ENCODE assay signal across 18 mouse cellular contexts in the genomic region with DNA sequence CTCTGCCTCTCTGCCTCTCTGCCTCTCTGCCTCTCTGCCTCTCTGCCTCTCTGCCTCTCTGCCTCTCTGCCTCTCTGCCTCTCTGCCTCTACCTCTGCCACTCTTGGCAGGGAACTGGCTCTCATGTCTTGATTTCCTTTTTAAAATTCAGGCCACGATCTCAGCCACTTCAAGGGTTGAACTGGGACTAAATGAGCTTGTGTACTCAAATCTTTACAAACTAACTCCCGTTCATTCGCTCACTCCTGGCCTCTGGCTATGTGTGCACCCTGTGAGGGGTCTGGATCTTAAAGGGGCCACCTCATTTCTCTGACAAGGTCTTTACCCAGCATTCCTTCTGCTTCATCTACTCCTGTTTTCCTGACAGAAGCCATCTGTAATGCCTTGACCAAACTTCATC. TPM values are rescaled to one million over a fixed set of nuclear protein-coding genes. Genes with fewer than 3 reads are reported as not detected.
DNase-seq lines count a peak whose midpoint lies in the region; ATAC-seq and TF ChIP-seq lines count a peak whose summit lies in the region.
"Had no signal": no experiment of that assay in that cellular context is flagged by ENCODE, and none has a peak within 500 bp of the region (broad histone marks: within the 10 kb centered on the region; RNA-seq: fewer than 3 reads in every experiment).

No protein-coding gene starts in this region.

- H3K9me3 ChIP-seq in forebrain, postnatal 0 days (ENCODE audit: low read length) = no peaks in the 10 kb centered on the region
- H3K9me3 ChIP-seq in midbrain, embryonic 14.5 days (ENCODE audit: control insufficient read depth, low read length) = no peaks in the 10 kb centered on the region
- H3K9me3 ChIP-seq: embryonic facial prominence, embryonic 12.5 days; heart, embryonic 12.5 days; liver, embryonic 12.5 days had no signal

- TF ChIP-seq CTCF in kidney, adult 2 months (conservative IDR thresholded peaks at IDR 0.05; ENCODE audit: insufficient read depth, insufficient read length, low read depth, low read length) = no peak
- no peak for TF ChIP-seq CTCF in brain, embryonic 14.5 days (IDR thresholded peaks at IDR 0.05; ENCODE audit: borderline replicate concordance, extremely low read depth, insufficient read depth, insufficient read length)
- TF ChIP-seq CTCF in forebrain, postnatal 0 days (IDR thresholded peaks at IDR 0.05; ENCODE audit: low read depth) = no peak

- H3K27ac ChIP-seq in kidney, adult 2 months (ENCODE audit: insufficient read depth, low read depth, low read length) = peak overlapping the region; percentile 32
- H3K27ac ChIP-seq in forebrain, postnatal 0 days (ENCODE audit: low read depth, low read length) = peak overlapping the region; percentile 76; the same call in 1 of the 2 replicates
- peak overlapping the region; percentile 72 for H3K27ac ChIP-seq in midbrain, embryonic 14.5 days (replicated peaks; ENCODE audit: low read depth, low read length)
- H3K27ac ChIP-seq: embryonic facial prominence, embryonic 12.5 days; liver, embryonic 12.5 days; macrophage had no signal

- H3K4me3 ChIP-seq in kidney, adult 2 months (ENCODE audit: insufficient read depth, low read depth, low read length) = no peak overlapping the region
- H3K4me3 ChIP-seq in forebrain, postnatal 0 days (ENCODE audit: low read depth, low read length) = no peak overlapping the region
- no peak overlapping the region for H3K4me3 ChIP-seq in midbrain, embryonic 14.5 days (replicated peaks; ENCODE audit: low read depth, low read length)
- H3K4me3 ChIP-seq: embryonic facial prominence, embryonic 12.5 days; heart, embryonic 12.5 days; liver, embryonic 12.5 days had no signal

- no peaks in the 10 kb centered on the region for H3K36me3 ChIP-seq in kidney, adult 2 months (ENCODE audit: control insufficient read depth, insufficient read depth, low read length)
- peaks cover 17% of the 10 kb centered on the region; the same call in 1 of the 2 replicates for H3K36me3 ChIP-seq in forebrain, postnatal 0 days (ENCODE audit: insufficient read depth)
- 0 out of 2 replicates have a peak, but pooled peaks cover 6% of the 10 kb centered on the region for H3K36me3 ChIP-seq in midbrain, embryonic 14.5 days (ENCODE audit: control insufficient read depth, insufficient read depth, low read length)
- H3K36me3 ChIP-seq: embryonic facial prominence, embryonic 12.5 days; heart, embryonic 12.5 days; liver, embryonic 12.5 days had no signal

- no peak overlapping the region for H3K9ac ChIP-seq in forebrain, postnatal 0 days
- H3K9ac ChIP-seq in midbrain, embryonic 14.5 days (replicated peaks; ENCODE audit: low read length) = no peak overlapping the region
- H3K9ac ChIP-seq: embryonic facial prominence, embryonic 12.5 days; heart, embryonic 12.5 days; liver, embryonic 12.5 days had no signal

- 51% methylated on average over 3 of the region's 3 CpGs for WGBS in kidney, adult 2 months
- WGBS in forebrain, postnatal 0 days = 6% methylated on average over 3 of the region's 3 CpGs
- 9% methylated on average over 3 of the region's 3 CpGs for WGBS in midbrain, embryonic 14.5 days

- no peaks in the 10 kb centered on the region for H3K27me3 ChIP-seq in kidney, adult 2 months (replicated peaks; ENCODE audit: control insufficient read depth, insufficient read depth, low read length)
- no peaks in the 10 kb centered on the region for H3K27me3 ChIP-seq in forebrain, postnatal 0 days (ENCODE audit: insufficient read depth, low read length)
- H3K27me3 ChIP-seq in midbrain, embryonic 14.5 days (ENCODE audit: control insufficient read depth, insufficient read depth, low read length) = no peaks in the 10 kb centered on the region
- H3K27me3 ChIP-seq: embryonic facial prominence, embryonic 12.5 days had no signal

- peak; percentile 84 for ATAC-seq in forebrain, postnatal 0 days
- ATAC-seq in midbrain, embryonic 14.5 days (ENCODE audit: low FRiP score, low TSS enrichment) = peak; percentile 46; the same call in 1 of the 2 replicates
- ATAC-seq in granulocyte monocyte progenitor cell, adult 5-6 weeks (replicated peaks; ENCODE audit: poor library complexity, severe bottlenecking) = no peak
- ATAC-seq: inflammation-experienced regulatory T-cells, adult 6 months; liver, embryonic 12.5 days had no signal

- no peak for TF ChIP-seq POLR2A in kidney, adult 2 months (IDR thresholded peaks at IDR 0.05; ENCODE audit: low read depth, low read length)
- TF ChIP-seq POLR2A in brain, embryonic 14.5 days (IDR thresholded peaks at IDR 0.05; ENCODE audit: borderline replicate concordance, extremely low read depth, insufficient read depth, insufficient read length, poor library complexity, severe bottlenecking) = no peak

- no peak overlapping the region for H3K4me2 ChIP-seq in forebrain, postnatal 0 days (ENCODE audit: low read depth)
- H3K4me2 ChIP-seq in midbrain, embryonic 14.5 days (ENCODE audit: low read length) = no peak overlapping the region
- H3K4me2 ChIP-seq: embryonic facial prominence, embryonic 12.5 days; heart, embryonic 12.5 days; liver, embryonic 12.5 days had no signal

- peak; percentile 48 for DNase-seq in kidney, adult 2 months
- no peak for DNase-seq in kidney, postnatal 10 days
- peak; percentile 96 for DNase-seq in brain, embryonic 14.5 days (ENCODE audit: low read depth)
- peak; percentile 67 for DNase-seq in forebrain, postnatal 0 days
- DNase-seq in midbrain, embryonic 14.5 days = peak; percentile 83
- DNase-seq in urinary bladder, adult 2 months (ENCODE audit: low spot score) = no peak
- no peak for DNase-seq in adrenal gland, adult 2 months
- DNase-seq: B cell, adult 2 months; thymus, adult 18-20 months had no signal

- H3K4me1 ChIP-seq in kidney, adult 2 months (ENCODE audit: control insufficient read depth, insufficient read depth, low read length) = 0 out of 2 replicates have a peak, but pooled peaks cover 3% of the 10 kb centered on the region
- peaks cover 12% of the 10 kb centered on the region; the same call in 1 of the 2 replicates for H3K4me1 ChIP-seq in forebrain, postnatal 0 days (ENCODE audit: insufficient read depth)
- peaks cover 27% of the 10 kb centered on the region for H3K4me1 ChIP-seq in midbrain, embryonic 14.5 days (ENCODE audit: control insufficient read depth, insufficient read depth, low read length)
- H3K4me1 ChIP-seq: liver, embryonic 12.5 days had no signal

RNA-seq across cellular contexts. Expression of a gene that starts 18.6 kb away (rescaled TPM):
- polyA plus RNA-seq in kidney, adult 2 months (2012; rRNA removed) = 1.0 and 1.6 TPM in 2 replicates
- polyA plus RNA-seq in brain, embryonic 14.5 days (2012; rRNA removed) = not detected in 2 replicates
- total RNA-seq in forebrain, postnatal 0 days (2014; rRNA removed) = not detected in 2 replicates
- polyA plus RNA-seq in forebrain, postnatal 0 days (2015; fragmentation: Nextera tagmentation; extraction: Ambion mirVana) = 0.22 TPM in 1 of 2 replicates, not detected in the other
- polyA plus RNA-seq in midbrain, embryonic 14.5 days (2014; fragmentation: Nextera tagmentation; extraction: Ambion mirVana) = not detected in 2 replicates
- polyA plus RNA-seq in urinary bladder, adult 2 months (2012; rRNA removed) = not detected in 2 replicates
- not detected in 2 replicates for total RNA-seq in granulocyte monocyte progenitor cell, adult 5-6 weeks (2014; fragmentation: Nextera tagmentation)
- total RNA-seq in granulocyte monocyte progenitor cell, adult 5-6 weeks (2017) = not detected in 2 replicates
- not detected for total RNA-seq in adrenal gland, adult 2 months (2021)
- not detected in 2 replicates for polyA plus RNA-seq in adrenal gland, adult 2 months (2012; rRNA removed)
- total RNA-seq: left cerebral cortex, adult 18-20 months; MEL had no signal
- polyA plus RNA-seq: embryonic facial prominence, embryonic 12.5 days; inflammation-experienced regulatory T-cells, adult 6 months; liver, embryonic 12.5 days; macrophage; spleen, adult 2 months had no signal

RNA-seq across cellular contexts. Expression of a gene that starts 29.8 kb away (rescaled TPM):
- 4.3 and 4.5 TPM in 2 replicates for polyA plus RNA-seq in kidney, adult 2 months (2012; rRNA removed)
- polyA plus RNA-seq in brain, embryonic 14.5 days (2012; rRNA removed) = 29.2 and 40.4 TPM in 2 replicates
- 41.7 and 66.4 TPM in 2 replicates for total RNA-seq in forebrain, postnatal 0 days (2014; rRNA removed)
- polyA plus RNA-seq in forebrain, postnatal 0 days (2015; fragmentation: Nextera tagmentation; extraction: Ambion mirVana) = 39.6 and 52.3 TPM in 2 replicates
- polyA plus RNA-seq in midbrain, embryonic 14.5 days (2014; fragmentation: Nextera tagmentation; extraction: Ambion mirVana) = 20.9 and 30.3 TPM in 2 replicates
- polyA plus RNA-seq in urinary bladder, adult 2 months (2012; rRNA removed) = 13.8 and 18.9 TPM in 2 replicates
- not detected in 2 replicates for total RNA-seq in granulocyte monocyte progenitor cell, adult 5-6 weeks (2014; fragmentation: Nextera tagmentation)
- total RNA-seq in granulocyte monocyte progenitor cell, adult 5-6 weeks (2017) = not detected in 2 replicates
- total RNA-seq in adrenal gland, adult 2 months (2021) = 1 to 10 TPM; 2.5 to 3.3 TPM
- 2.4 and 3.6 TPM in 2 replicates for polyA plus RNA-seq in adrenal gland, adult 2 months (2012; rRNA removed)
- total RNA-seq: MEL had no signal
- polyA plus RNA-seq: inflammation-experienced regulatory T-cells, adult 6 months had no signal

Comparison
In these comparisons a context has a peak if more than half of its experiments do, and no peak if none do; other contexts are left out.
1. DNase-seq: peak in kidney, adult 2 months (single experiment), brain, embryonic 14.5 days (single experiment), forebrain, postnatal 0 days (single experiment) and midbrain, embryonic 14.5 days (single experiment); none in kidney, postnatal 10 days (single experiment), urinary bladder, adult 2 months (single experiment) and adrenal gland, adult 2 months (single experiment).
2. Peak in every context shown above with its lines, with median percentiles within 50 percentile points of each other: H3K27ac ChIP-seq.